Mouse (Mus musculus) liver, adult 2 months (tissue): Measurements from ENCODE around the gene Il6st.

Source experiments
- CTCF ChIP-seq: fragments of 200-500 bp; IDR thresholded peaks from 2 replicates; pipeline ENCODE4 v1.5.1; 2011; ENCODE audit warnings: low read depth, low read length, control low read depth
- POLR2A ChIP-seq: fragments of 200-500 bp; IDR thresholded peaks from 2 replicates; pipeline ENCODE4 v1.6.1; 2011; ENCODE audit warnings: low read length, control low read depth; ENCODE audit not compliant: insufficient read depth; ENCODE audit errors: extremely low read depth

- no peak for TF ChIP-seq CTCF
- no peak for TF ChIP-seq POLR2A
Measured at GRCm38 (mm10) chr13:112438001-112438868, 25.6 kb upstream of the Il6st start.
